Mouse (Mus musculus) midbrain, embryonic 15.5 days (tissue): ENCODE results near the gene Tmem145. TPM values are rescaled to one million over a fixed set of nuclear protein-coding genes. Genes with fewer than 3 reads are reported as not detected.
"Not testable (repeated sequence)": the region's sequence is repeated elsewhere in the genome, so short reads cannot be mapped to it uniquely, and the experiment has no call there.

Experiments
- ATAC-seq: fragments of 200-750 bp; cut with Nextera tagmentation; replicated peaks from 2 replicates; pipeline ENCODE4 v1.8.0; 2017; ENCODE audit warnings: moderate TSS enrichment
- H3K27ac ChIP-seq: fragments of 300-500 bp; sonication (generic); 2 replicates; pipeline ENCODE4 v1.5.1; 2015; ENCODE audit warnings: mild to moderate bottlenecking, inconsistent platforms
- H3K27me3 ChIP-seq: fragments of 300-500 bp; sonication (generic); replicated peaks from 2 replicates; pipeline ENCODE4 v1.6.1; 2015; ENCODE audit warnings: inconsistent platforms
- H3K36me3 ChIP-seq: fragments of 300-500 bp; sonication (generic); replicated peaks from 2 replicates; pipeline ENCODE4 v1.6.1; 2015; ENCODE audit warnings: inconsistent platforms
- H3K4me1 ChIP-seq: fragments of 300-500 bp; sonication (generic); 2 replicates; pipeline ENCODE4 v1.6.1; 2015; ENCODE audit warnings: inconsistent platforms
- H3K4me2 ChIP-seq: fragments of 300-500 bp; sonication (generic); 2 replicates; pipeline ENCODE4 v1.6.1; 2015; ENCODE audit warnings: inconsistent platforms, mild to moderate bottlenecking, moderate library complexity
- H3K4me3 ChIP-seq: fragments of 300-500 bp; sonication (generic); 2 replicates; pipeline ENCODE4 v1.5.1; 2015; ENCODE audit warnings: mild to moderate bottlenecking, inconsistent platforms
- H3K9ac ChIP-seq: fragments of 300-500 bp; sonication (generic); 2 replicates; pipeline ENCODE4 v1.6.1; 2015; ENCODE audit warnings: mild to moderate bottlenecking, inconsistent platforms
- H3K9me3 ChIP-seq: fragments of 300-500 bp; sonication (generic); 2 replicates; pipeline ENCODE4 v1.6.1; 2016; ENCODE audit warnings: inconsistent platforms
- WGBS: fragments of 180-500 bp; shearing (Covaris S2); methylation state at CpG from one replicate; pipeline ENCODE4 v1.1.7; 2015; ENCODE audit warnings: mixed read lengths; 5-methylcytosine and 5-hydroxymethylcytosine counted together
- polyA plus RNA-seq: library from polyadenylated mRNA; unstranded; fragments of >200 nt; fragmentation: Nextera tagmentation; extraction: Ambion mirVana; gene quantifications from 2 replicates; pipeline ENCODE4 v1.2.1, GENCODE M21; 2015

Gene Tmem145
- 94.8 and 102 TPM in 2 replicates for polyA plus RNA-seq

DNA sequence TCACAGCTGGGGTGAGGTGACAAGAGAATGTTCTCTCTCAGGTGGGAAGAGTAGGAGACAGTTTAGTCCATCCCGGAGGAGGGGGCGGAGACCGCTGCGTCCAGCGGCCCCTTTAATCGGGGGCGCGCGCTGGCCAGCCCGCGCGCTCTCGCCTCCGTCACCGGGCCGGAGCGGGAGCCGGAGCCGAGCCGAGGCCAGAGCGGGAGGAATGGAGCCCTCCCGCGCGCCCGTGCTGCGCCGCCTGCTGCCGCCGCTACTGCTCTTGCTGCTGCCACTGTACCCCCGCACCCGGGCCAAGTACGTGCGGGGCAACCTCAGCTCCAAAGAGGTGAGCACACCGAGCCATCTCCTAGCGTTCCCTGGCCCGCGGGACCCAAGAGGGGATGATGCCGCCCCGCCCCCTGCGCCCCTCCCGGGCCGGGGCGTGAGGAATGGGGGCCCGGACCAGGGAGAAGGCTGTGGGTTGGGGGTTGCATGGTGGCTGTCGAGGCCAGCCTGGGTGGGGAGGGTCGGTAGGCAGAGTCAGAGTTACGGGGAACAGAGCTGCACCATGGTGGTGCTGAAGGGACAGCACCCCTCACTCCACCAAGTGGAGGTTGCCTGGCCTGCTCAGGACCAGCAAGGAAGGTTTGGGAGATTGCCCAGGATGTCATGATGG lies at the start of gene Tmem145:
Gene Tmem145, plus strand, starts transcription at position 151 of the 658 bp plus-strand sequence.
- Histone ChIP-seq H3K9ac (peak within 1 kb of the TSS; percentile 76), H3K27ac (peak within 1 kb of the TSS; percentile 89), H3K4me2 (peak within 1 kb of the TSS; percentile 55), H3K4me1 (peaks cover 12% of the 10 kb centered on the region), H3K9me3 (no peaks in the 10 kb centered on the region), H3K4me3 (peak within 1 kb of the TSS; percentile 57), H3K27me3 (peaks cover 2% of the 10 kb centered on the region; the same call in 1 of the 2 replicates), H3K36me3 (no peaks in the 10 kb centered on the region)
- ATAC-seq: peak; percentile 70
- WGBS: under 1% methylated on average over 42 of the region's 47 CpGs

DNA sequence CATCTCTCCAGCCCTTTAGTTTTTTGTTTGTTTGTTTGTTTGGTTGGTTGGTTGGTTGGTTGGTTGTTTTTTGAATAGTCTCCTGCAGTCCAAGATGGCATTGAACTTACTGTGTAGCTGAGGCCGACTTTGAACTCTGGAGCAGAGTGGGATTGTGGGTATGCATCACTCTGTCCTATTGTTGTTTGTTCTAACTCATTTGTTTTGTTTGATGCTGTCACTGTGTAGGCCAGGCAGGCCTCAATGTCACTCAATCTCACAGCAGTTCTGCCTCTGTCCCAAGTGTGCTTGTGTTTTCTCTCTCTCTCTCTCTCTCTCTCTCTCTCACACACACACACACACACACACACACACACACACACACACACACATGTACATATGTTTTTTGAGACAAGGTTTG lies 44.0 kb upstream of the Tmem145 start:
- Histone ChIP-seq H3K4me3 (no peak overlapping the region), H3K27me3 (no peaks in the 10 kb centered on the region), H3K36me3 (no peaks in the 10 kb centered on the region), H3K4me2 (no peak overlapping the region), H3K9me3 (no peaks in the 10 kb centered on the region), H3K27ac (no peak overlapping the region), H3K9ac (no peak overlapping the region), H3K4me1 (peaks cover 2% of the 10 kb centered on the region)
- WGBS: 72% methylated on average over 1 of the region's 1 CpGs
- no peak for ATAC-seq

GRCm38 (mm10) chr7:25263968-25264870 lies 41.7 kb upstream of the Tmem145 start:
- 29% methylated on average over 17 of the region's 17 CpGs for WGBS
- H3K4me1 ChIP-seq: peaks cover 11% of the 10 kb centered on the region
- no peak for ATAC-seq
- H3K9me3 ChIP-seq: no peaks in the 10 kb centered on the region
- H3K27ac ChIP-seq: no peak overlapping the region
- H3K4me2 ChIP-seq: no peak overlapping the region
- H3K36me3 ChIP-seq: no peaks in the 10 kb centered on the region
- H3K4me3 ChIP-seq: no peak overlapping the region
- H3K27me3 ChIP-seq: no peaks in the 10 kb centered on the region
- no peak overlapping the region for H3K9ac ChIP-seq

GRCm38 (mm10) chr7:25265743-25266142 lies 40.2 kb upstream of the Tmem145 start:
- not testable (repeated sequence) for H3K4me3 ChIP-seq, H3K4me2 ChIP-seq, ATAC-seq, H3K9ac ChIP-seq, H3K27me3 ChIP-seq, H3K9me3 ChIP-seq, H3K27ac ChIP-seq, H3K36me3 ChIP-seq
- 90% methylated on average over 5 of the region's 5 CpGs for WGBS
- H3K4me1 ChIP-seq: peaks cover 26% of the 10 kb centered on the region

DNA sequence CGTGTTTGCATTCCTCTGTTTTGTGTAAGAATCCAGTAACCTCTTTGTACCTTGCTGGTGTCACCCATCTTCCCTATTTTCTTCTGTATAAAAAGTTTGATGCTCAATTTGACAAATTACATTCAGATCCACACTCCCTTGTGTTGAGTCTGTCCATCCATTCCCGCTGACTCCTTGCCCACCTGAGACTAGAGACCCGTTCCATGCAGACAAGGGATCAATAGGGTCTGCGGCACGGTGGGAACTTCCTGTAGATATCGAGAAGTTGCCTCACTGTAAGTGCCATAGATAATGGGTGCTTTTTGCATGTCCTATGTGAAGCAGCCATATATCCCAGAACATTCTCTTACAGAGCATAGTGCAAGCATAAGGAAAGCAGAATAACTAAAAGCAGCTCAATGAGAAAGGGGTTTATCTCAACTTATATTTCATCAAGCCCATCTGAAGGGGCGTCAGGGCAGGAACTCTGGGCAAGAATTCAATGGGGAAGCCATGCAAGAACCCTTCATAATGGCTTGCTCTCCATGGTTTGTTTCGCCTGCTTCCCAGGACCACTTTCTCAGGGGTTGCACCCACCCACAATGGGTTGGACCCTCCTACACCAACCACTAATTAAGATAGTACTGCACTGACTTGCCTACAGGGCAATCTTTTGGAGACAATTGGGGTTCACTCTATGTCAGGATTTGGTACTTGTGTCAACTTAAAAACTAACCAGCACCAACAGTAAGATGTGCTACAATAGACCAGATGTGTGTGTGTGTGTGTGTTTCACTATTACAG lies 39.5 kb upstream of the Tmem145 start:
- Histone ChIP-seq H3K4me1 (peaks cover 27% of the 10 kb centered on the region), H3K4me2 (peak overlapping the region; percentile 54; the same call in 1 of the 2 replicates), H3K27me3 (no peaks in the 10 kb centered on the region), H3K4me3 (no peak overlapping the region; the same call in 1 of the 2 replicates), H3K36me3 (no peaks in the 10 kb centered on the region), H3K9ac (peak overlapping the region; percentile 1; the same call in 1 of the 2 replicates), H3K9me3 (no peaks in the 10 kb centered on the region), H3K27ac (no peak overlapping the region)
- no peak for ATAC-seq
- WGBS: 88% methylated on average over 8 of the region's 8 CpGs

GRCm38 (mm10) chr7:25267301-25267750 lies 38.6 kb upstream of the Tmem145 start, which contains the start of gene Cic:
Gene Cic, plus strand, starts transcription at chr7:25267704.
- 0% methylated on average over 29 of the region's 29 CpGs for WGBS
- Histone ChIP-seq H3K27me3 (no peaks in the 10 kb centered on the region), H3K27ac (peak within 1 kb of the TSS; percentile 94), H3K4me1 (peaks cover 27% of the 10 kb centered on the region), H3K9ac (peak within 1 kb of the TSS; percentile 94), H3K4me3 (peak within 1 kb of the TSS; percentile 85), H3K36me3 (no peaks in the 10 kb centered on the region), H3K9me3 (no peaks in the 10 kb centered on the region), H3K4me2 (peak within 1 kb of the TSS; percentile 85)
- ATAC-seq: peak; percentile 90

DNA sequence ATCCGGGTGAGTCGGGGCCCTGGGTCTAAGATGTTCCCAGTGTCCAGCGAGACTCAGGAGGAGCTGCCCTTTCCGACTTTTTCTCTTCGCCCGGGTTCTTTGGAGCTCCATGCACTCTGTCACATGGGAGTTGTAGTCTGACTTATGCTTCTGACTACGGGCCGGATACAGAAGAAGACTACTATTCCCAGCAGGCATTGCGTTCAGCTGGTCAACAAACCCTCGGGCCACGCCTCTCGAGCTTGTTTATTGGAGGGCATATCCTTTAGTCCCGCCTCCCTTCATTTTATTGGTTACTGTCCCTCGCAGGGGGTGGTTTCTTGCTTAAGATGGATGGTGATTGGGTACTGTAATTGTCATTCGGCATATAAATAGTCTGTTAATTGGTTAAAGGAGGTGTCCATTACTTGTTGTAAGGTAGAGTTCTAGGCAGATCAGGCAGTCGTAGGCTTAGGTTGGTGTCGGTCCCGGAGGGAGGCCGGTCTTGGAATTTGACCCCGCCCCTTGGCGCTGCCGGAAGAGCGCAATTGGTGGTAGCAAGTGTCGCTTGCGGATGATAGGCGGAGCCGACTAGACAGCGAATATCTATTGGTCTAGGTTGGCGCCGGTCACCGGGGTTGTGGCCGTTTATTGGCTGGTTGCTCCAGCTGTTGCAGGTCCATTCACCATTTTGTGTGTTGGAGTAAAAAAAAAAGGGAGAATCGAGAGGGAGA lies 38.0 kb upstream of the Tmem145 start:
- ATAC-seq: peak; percentile 97
- Histone ChIP-seq H3K27ac (peak overlapping the region; percentile 94), H3K27me3 (no peaks in the 10 kb centered on the region), H3K4me2 (peak overlapping the region; percentile 85), H3K9ac (peak overlapping the region; percentile 94), H3K4me3 (peak overlapping the region; percentile 85), H3K36me3 (no peaks in the 10 kb centered on the region), H3K4me1 (peaks cover 27% of the 10 kb centered on the region), H3K9me3 (no peaks in the 10 kb centered on the region)
- WGBS: under 1% methylated on average over 33 of the region's 33 CpGs

- no peak for ATAC-seq
- Histone ChIP-seq H3K4me1 (peaks cover 30% of the 10 kb centered on the region), H3K27me3 (no peaks in the 10 kb centered on the region), H3K9me3 (no peaks in the 10 kb centered on the region), H3K4me3 (peak overlapping the region; percentile 85), H3K27ac (peak overlapping the region; percentile 90), H3K9ac (peak overlapping the region; percentile 94), H3K4me2 (peak overlapping the region; percentile 85), H3K36me3 (no peaks in the 10 kb centered on the region)
- WGBS: 2% methylated on average over 7 of the region's 7 CpGs
Measured at GRCm38 (mm10) chr7:25268588-25268987, 37.3 kb upstream of the Tmem145 start.

- peak overlapping the region; percentile 85 for H3K4me3 ChIP-seq
- H3K27ac ChIP-seq: peak overlapping the region; percentile 90
- ATAC-seq: no peak
- peaks cover 35% of the 10 kb centered on the region for H3K4me1 ChIP-seq
- H3K4me2 ChIP-seq: peak overlapping the region; percentile 85
- H3K36me3 ChIP-seq: no peaks in the 10 kb centered on the region
- no peaks in the 10 kb centered on the region for H3K9me3 ChIP-seq
- H3K27me3 ChIP-seq: no peaks in the 10 kb centered on the region
- WGBS: 52% methylated on average over 4 of the region's 4 CpGs
- peak overlapping the region; percentile 94 for H3K9ac ChIP-seq
Measured at GRCm38 (mm10) chr7:25269029-25269428, 36.9 kb upstream of the Tmem145 start.

- H3K9ac ChIP-seq: peak overlapping the region; percentile 94
Measured at GRCm38 (mm10) chr7:25269545-25270271, 36.2 kb upstream of the Tmem145 start.

More at GRCm38 (mm10) chr7:25269545-25270271, 36.2 kb upstream of the Tmem145 start:
- Histone ChIP-seq H3K9me3 (no peaks in the 10 kb centered on the region), H3K27me3 (no peaks in the 10 kb centered on the region), H3K27ac (no peak overlapping the region), H3K4me2 (peak overlapping the region; percentile 85), H3K4me3 (peak overlapping the region; percentile 85), H3K36me3 (no peaks in the 10 kb centered on the region), H3K4me1 (peaks cover 39% of the 10 kb centered on the region)
- WGBS: 81% methylated on average over 8 of the region's 8 CpGs
- ATAC-seq: no peak
